Mouse (Mus musculus) mouse trophoblast stem cell (cell line): ENCODE results near the gene Pogk.

Experiments
- in situ Hi-C, 2 experiments: fragments of 300-500 bp; cut with MseI, MboI; formaldehyde crosslinking; loops; 2 replicates in 1 of 2; 3 replicates in 1 of 2; pipeline ENCODE4 v1.15.1; 2025

Pogk gene

GRCm38 (mm10) chr1:166409701-166410220, at the start of gene Pogk:
TSS of gene Pogk (minus strand) at chr1:166409863.
- in situ Hi-C loops: no loop called here

- in situ Hi-C loops: no loop called here
These were observed 32.3 kb upstream of the Pogk start for GRCm38 (mm10) chr1:166441992-166442391.

- in situ Hi-C loops: no loop called here
These were observed 29.8 kb upstream of the Pogk start for GRCm38 (mm10) chr1:166439426-166439825.

GRCm38 (mm10) chr1:166429809-166430431, 20.3 kb upstream of the Pogk start:
- in situ Hi-C loops: no loop called here

GRCm38 (mm10) chr1:166429053-166429452, 19.4 kb upstream of the Pogk start:
- in situ Hi-C loops: no loop called here

- in situ Hi-C loops: no loop called here
These were observed 2.6 kb upstream of the Pogk start for GRCm38 (mm10) chr1:166412266-166412665.

GRCm38 (mm10) chr1:166411541-166411940, 1.9 kb upstream of the Pogk start:
- in situ Hi-C loops: no loop called here

- in situ Hi-C loops: no loop called here
These were observed 424 bp downstream of the Pogk start for GRCm38 (mm10) chr1:166409177-166409700.

- in situ Hi-C loops: no loop called here
These were observed 5.8 kb downstream of the Pogk start for GRCm38 (mm10) chr1:166403846-166404245.

GRCm38 (mm10) chr1:166402003-166402402, 7.7 kb downstream of the Pogk start:
- in situ Hi-C loops: no loop called here

- in situ Hi-C loops: no loop called here
These were observed 8.2 kb downstream of the Pogk start for GRCm38 (mm10) chr1:166401455-166401854.

GRCm38 (mm10) chr1:166396381-166396780, 13.3 kb downstream of the Pogk start:
- in situ Hi-C loops: no loop called here

GRCm38 (mm10) chr1:166395661-166396060, 14.0 kb downstream of the Pogk start:
- in situ Hi-C loops: no loop called here

- in situ Hi-C loops: no loop called here
These were observed 14.9 kb downstream of the Pogk start for GRCm38 (mm10) chr1:166394770-166395169.

- in situ Hi-C loops: no loop called here
These were observed 18.0 kb downstream of the Pogk start for GRCm38 (mm10) chr1:166391671-166392070.

GRCm38 (mm10) chr1:166389406-166390125, 20.1 kb downstream of the Pogk start:
- in situ Hi-C loops: no loop called here

GRCm38 (mm10) chr1:166388511-166388910, 21.2 kb downstream of the Pogk start:
- in situ Hi-C loops: no loop called here

- in situ Hi-C loops: no loop called here
These were observed 24.2 kb downstream of the Pogk start for GRCm38 (mm10) chr1:166385431-166385830.

- in situ Hi-C loops: no loop called here
These were observed 25.0 kb downstream of the Pogk start for GRCm38 (mm10) chr1:166384614-166385013.

- in situ Hi-C loops: no loop called here
These were observed 27.0 kb downstream of the Pogk start for GRCm38 (mm10) chr1:166382626-166383025.

- in situ Hi-C loops: no loop called here
These were observed 27.8 kb downstream of the Pogk start for GRCm38 (mm10) chr1:166381821-166382220.

- in situ Hi-C loops: no loop called here
These were observed 28.3 kb downstream of the Pogk start for GRCm38 (mm10) chr1:166381336-166381735.
